Mouse (Mus musculus): ENCODE data around the gene Cers6. TPM values are rescaled to one million over a fixed set of nuclear protein-coding genes. Genes with fewer than 3 reads are reported as not detected.

Gene Cers6
- polyA plus RNA-seq, 1 experiment from 2014 or later = 80.1 TPM

- no peaks in the 10 kb centered on the region for H3K36me3 ChIP-seq (replicated peaks; ENCODE audit: control insufficient read depth, insufficient read depth)
- H3K9ac ChIP-seq = no peak overlapping the region
- ATAC-seq (ENCODE audit: low FRiP score) (no peak), DNase-seq (ENCODE audit: low spot score) (no peak)
- H3K27me3 ChIP-seq (ENCODE audit: control insufficient read depth, insufficient read depth, low read length) = no peaks in the 10 kb centered on the region
- WGBS = 95% methylated on average over 4 of the region's 4 CpGs
- H3K4me3 ChIP-seq (replicated peaks; ENCODE audit: low read length) = no peak overlapping the region
- no peak overlapping the region for H3K4me2 ChIP-seq (replicated peaks)
- H3K9me3 ChIP-seq (ENCODE audit: control insufficient read depth, low read length) = no peaks in the 10 kb centered on the region
- no peak overlapping the region for H3K27ac ChIP-seq
- H3K4me1 ChIP-seq (replicated peaks; ENCODE audit: control insufficient read depth, insufficient read depth, low read length) = peaks cover 8% of the 10 kb centered on the region; the same call in 1 of the 2 replicates
Measured at GRCm38 (mm10) chr2:68892476-68892875, 31.2 kb downstream of the Cers6 start.

GRCm38 (mm10) chr2:68895044-68895764 lies 34.0 kb downstream of the Cers6 start:
- Histone ChIP-seq H3K4me1 (replicated peaks; ENCODE audit: control insufficient read depth, insufficient read depth, low read length) (peaks cover 5% of the 10 kb centered on the region; the same call in 1 of the 2 replicates), H3K27ac (no peak overlapping the region), H3K36me3 (replicated peaks; ENCODE audit: control insufficient read depth, insufficient read depth) (no peaks in the 10 kb centered on the region), H3K9me3 (ENCODE audit: control insufficient read depth, low read length) (no peaks in the 10 kb centered on the region), H3K4me2 (replicated peaks) (no peak overlapping the region), H3K9ac (no peak overlapping the region), H3K27me3 (ENCODE audit: control insufficient read depth, insufficient read depth, low read length) (no peaks in the 10 kb centered on the region), H3K4me3 (replicated peaks; ENCODE audit: low read length) (no peak overlapping the region)
- 66% methylated on average over 10 of the region's 10 CpGs for WGBS
- ATAC-seq (ENCODE audit: low FRiP score) (peak; percentile 31; the same call in 1 of the 2 replicates), DNase-seq (ENCODE audit: low spot score) (no peak)

- WGBS = 71% methylated on average over 4 of the region's 4 CpGs
- H3K4me2 ChIP-seq (replicated peaks) = no peak overlapping the region
- no peak overlapping the region for H3K4me3 ChIP-seq (replicated peaks; ENCODE audit: low read length)
- no peaks in the 10 kb centered on the region for H3K27me3 ChIP-seq (ENCODE audit: control insufficient read depth, insufficient read depth, low read length)
- H3K9me3 ChIP-seq (ENCODE audit: control insufficient read depth, low read length) = no peaks in the 10 kb centered on the region
- no peak overlapping the region for H3K27ac ChIP-seq
- no peaks in the 10 kb centered on the region for H3K36me3 ChIP-seq (replicated peaks; ENCODE audit: control insufficient read depth, insufficient read depth)
- DNase-seq (ENCODE audit: low spot score) = no peak
- no peak overlapping the region for H3K9ac ChIP-seq
- ATAC-seq (ENCODE audit: low FRiP score) = no peak
- H3K4me1 ChIP-seq (replicated peaks; ENCODE audit: control insufficient read depth, insufficient read depth, low read length) = peaks cover 9% of the 10 kb centered on the region; the same call in 1 of the 2 replicates
Measured at GRCm38 (mm10) chr2:68896196-68896595, 35.0 kb downstream of the Cers6 start.

- Histone ChIP-seq H3K27me3 (ENCODE audit: control insufficient read depth, insufficient read depth, low read length) (no peaks in the 10 kb centered on the region), H3K4me1 (replicated peaks; ENCODE audit: control insufficient read depth, insufficient read depth, low read length) (peaks cover 9% of the 10 kb centered on the region; the same call in 1 of the 2 replicates), H3K9ac (no peak overlapping the region), H3K27ac (no peak overlapping the region), H3K4me3 (replicated peaks; ENCODE audit: low read length) (no peak overlapping the region), H3K9me3 (ENCODE audit: control insufficient read depth, low read length) (no peaks in the 10 kb centered on the region), H3K4me2 (replicated peaks) (no peak overlapping the region), H3K36me3 (replicated peaks; ENCODE audit: control insufficient read depth, insufficient read depth) (no peaks in the 10 kb centered on the region)
- 93% methylated on average over 7 of the region's 7 CpGs for WGBS
- DNase-seq (ENCODE audit: low spot score) (no peak), ATAC-seq (ENCODE audit: low FRiP score) (no peak)
Measured at GRCm38 (mm10) chr2:68899770-68900521, 38.7 kb downstream of the Cers6 start.

- 0 out of 2 replicates have a peak, but pooled peaks cover 4% of the 10 kb centered on the region for H3K4me1 ChIP-seq (replicated peaks; ENCODE audit: control insufficient read depth, insufficient read depth, low read length)
- H3K27ac ChIP-seq = no peak overlapping the region
- no peak for ATAC-seq (ENCODE audit: low FRiP score)
- no peaks in the 10 kb centered on the region for H3K9me3 ChIP-seq (ENCODE audit: control insufficient read depth, low read length)
- 83% methylated on average over 9 of the region's 9 CpGs for WGBS
- no peaks in the 10 kb centered on the region for H3K27me3 ChIP-seq (ENCODE audit: control insufficient read depth, insufficient read depth, low read length)
- no peaks in the 10 kb centered on the region for H3K36me3 ChIP-seq (replicated peaks; ENCODE audit: control insufficient read depth, insufficient read depth)
- H3K4me2 ChIP-seq (replicated peaks) = no peak overlapping the region
- H3K9ac ChIP-seq = no peak overlapping the region
- no peak for DNase-seq (ENCODE audit: low spot score)
- H3K4me3 ChIP-seq (replicated peaks; ENCODE audit: low read length) = no peak overlapping the region
Measured at GRCm38 (mm10) chr2:68900640-68901378, 39.6 kb downstream of the Cers6 start.

- WGBS = 88% methylated on average over 2 of the region's 2 CpGs
- Histone ChIP-seq H3K9me3 (ENCODE audit: control insufficient read depth, low read length) (no peaks in the 10 kb centered on the region), H3K9ac (no peak overlapping the region), H3K4me2 (replicated peaks) (no peak overlapping the region), H3K27me3 (ENCODE audit: control insufficient read depth, insufficient read depth, low read length) (no peaks in the 10 kb centered on the region), H3K4me1 (replicated peaks; ENCODE audit: control insufficient read depth, insufficient read depth, low read length) (0 out of 2 replicates have a peak, but pooled peaks cover 4% of the 10 kb centered on the region), H3K36me3 (replicated peaks; ENCODE audit: control insufficient read depth, insufficient read depth) (no peaks in the 10 kb centered on the region), H3K4me3 (replicated peaks; ENCODE audit: low read length) (no peak overlapping the region), H3K27ac (no peak overlapping the region)
- no peak for ATAC-seq (ENCODE audit: low FRiP score)
- no peak for DNase-seq (ENCODE audit: low spot score)
Measured at GRCm38 (mm10) chr2:68901708-68902107, 40.5 kb downstream of the Cers6 start.

GRCm38 (mm10) chr2:68902546-68902945 lies 41.3 kb downstream of the Cers6 start:
- 77% methylated on average over 6 of the region's 6 CpGs for WGBS
- Histone ChIP-seq H3K4me1 (replicated peaks; ENCODE audit: control insufficient read depth, insufficient read depth, low read length) (0 out of 2 replicates have a peak, but pooled peaks cover 4% of the 10 kb centered on the region), H3K36me3 (replicated peaks; ENCODE audit: control insufficient read depth, insufficient read depth) (no peaks in the 10 kb centered on the region), H3K4me3 (replicated peaks; ENCODE audit: low read length) (no peak overlapping the region), H3K4me2 (replicated peaks) (no peak overlapping the region), H3K9me3 (ENCODE audit: control insufficient read depth, low read length) (no peaks in the 10 kb centered on the region), H3K27me3 (ENCODE audit: control insufficient read depth, insufficient read depth, low read length) (no peaks in the 10 kb centered on the region), H3K9ac (no peak overlapping the region), H3K27ac (no peak overlapping the region)
- no peak for ATAC-seq (ENCODE audit: low FRiP score)
- no peak for DNase-seq (ENCODE audit: low spot score)

GRCm38 (mm10) chr2:68906921-68907320 lies 45.7 kb downstream of the Cers6 start:
- no peaks in the 10 kb centered on the region for H3K9me3 ChIP-seq (ENCODE audit: control insufficient read depth, low read length)
- no peak overlapping the region for H3K9ac ChIP-seq
- H3K27me3 ChIP-seq (ENCODE audit: control insufficient read depth, insufficient read depth, low read length) = no peaks in the 10 kb centered on the region
- no peak for DNase-seq (ENCODE audit: low spot score)
- H3K4me2 ChIP-seq (replicated peaks) = no peak overlapping the region
- H3K4me3 ChIP-seq (replicated peaks; ENCODE audit: low read length) = no peak overlapping the region
- H3K36me3 ChIP-seq (replicated peaks; ENCODE audit: control insufficient read depth, insufficient read depth) = no peaks in the 10 kb centered on the region
- WGBS = 88% methylated on average over 3 of the region's 3 CpGs
- no peaks in the 10 kb centered on the region for H3K4me1 ChIP-seq (replicated peaks; ENCODE audit: control insufficient read depth, insufficient read depth, low read length)
- H3K27ac ChIP-seq = no peak overlapping the region
- ATAC-seq (ENCODE audit: low FRiP score) = no peak

All from hindbrain, embryonic 14.5 days (tissue).